Comparison of ENCODE assay signal across 8 mouse cellular contexts in genomic region chrX:52164738-52165554, GRCm38 (mm10). TPM values are rescaled to one million over a fixed set of nuclear protein-coding genes. Genes with fewer than 3 reads are reported as not detected.
A peak's percentile ranks its signal among the peaks of the same experiment; 100 is the strongest.
DNase-seq lines count a peak whose midpoint lies in the region; ATAC-seq and TF ChIP-seq lines count a peak whose summit lies in the region.

Gene Gpc4, minus strand, starts transcription at chrX:52165252.

- no peaks in the 10 kb centered on the region for H3K9me3 ChIP-seq in ES-E14 (ENCODE audit: control insufficient read depth, insufficient read depth, low read depth, low read length)
- H3K9me3 ChIP-seq in forebrain, embryonic 12.5 days = no peaks in the 10 kb centered on the region
- no peaks in the 10 kb centered on the region for H3K9me3 ChIP-seq in heart, postnatal 0 days (replicated peaks; ENCODE audit: control insufficient read depth, low read length)
- H3K9me3 ChIP-seq in liver, embryonic 16.5 days (replicated peaks; ENCODE audit: control insufficient read depth, low read length) = no peaks in the 10 kb centered on the region
- H3K9me3 ChIP-seq in neural tube, embryonic 15.5 days (replicated peaks) = no peaks in the 10 kb centered on the region

- WGBS in forebrain, embryonic 12.5 days = 21% methylated on average over 47 of the region's 76 CpGs
- WGBS in heart, postnatal 0 days = 16% methylated on average over 40 of the region's 76 CpGs
- 18% methylated on average over 58 of the region's 76 CpGs for WGBS in liver, embryonic 16.5 days (ENCODE audit: insufficient replicate concordance)
- WGBS in neural tube, embryonic 15.5 days = 14% methylated on average over 42 of the region's 76 CpGs

- peak; percentile 93 for ATAC-seq in forebrain, embryonic 12.5 days (ENCODE audit: low FRiP score)
- peak; percentile 91 for ATAC-seq in heart, postnatal 0 days (ENCODE audit: insufficient read depth, low read depth)
- ATAC-seq in liver, embryonic 16.5 days (ENCODE audit: low read depth) = peak; percentile 86
- peak; percentile 89 for ATAC-seq in neural tube, embryonic 15.5 days (ENCODE audit: low FRiP score)

- peak within 1 kb of the TSS; percentile 63 for H3K4me2 ChIP-seq in forebrain, embryonic 12.5 days
- H3K4me2 ChIP-seq in heart, postnatal 0 days (ENCODE audit: low read depth, low read length) = peak within 1 kb of the TSS; percentile 78
- peak within 1 kb of the TSS; percentile 80 for H3K4me2 ChIP-seq in liver, embryonic 16.5 days (ENCODE audit: low read depth, low read length)
- H3K4me2 ChIP-seq in neural tube, embryonic 15.5 days = peak within 1 kb of the TSS; percentile 78

- H3K4me3 ChIP-seq in ES-E14 (ENCODE audit: insufficient read depth in 1 of 2, low read depth in 1 of 2, low read length in 2 of 2, poor library complexity in 1 of 2, severe bottlenecking in 1 of 2) = peak within 1 kb of the TSS; percentile 70 to 72
- H3K4me3 ChIP-seq in forebrain, embryonic 12.5 days (replicated peaks) = peak within 1 kb of the TSS; percentile 57
- peak within 1 kb of the TSS; percentile 58 for H3K4me3 ChIP-seq in heart, postnatal 0 days (ENCODE audit: low read depth, low read length)
- peak within 1 kb of the TSS; percentile 64 for H3K4me3 ChIP-seq in liver, embryonic 16.5 days (ENCODE audit: low read depth, low read length)
- H3K4me3 ChIP-seq in neural tube, embryonic 15.5 days (replicated peaks) = peak within 1 kb of the TSS; percentile 50

- DNase-seq in ES-E14 (ENCODE audit: low read depth, low spot score) = no peak
- peak; percentile 89 for DNase-seq in brain, embryonic 14.5 days (ENCODE audit: low read depth)
- peak; percentile 74 for DNase-seq in heart, postnatal 0 days (ENCODE audit: low spot score)
- peak; percentile 81 to 91 for DNase-seq in kidney, postnatal 25 days
- DNase-seq in urinary bladder, postnatal 14 days (ENCODE audit: low spot score) = peak; percentile 78

- no peaks in the 10 kb centered on the region; the same call in 1 of the 2 replicates for H3K27me3 ChIP-seq in forebrain, embryonic 12.5 days
- no peaks in the 10 kb centered on the region for H3K27me3 ChIP-seq in heart, postnatal 0 days (ENCODE audit: control insufficient read depth, insufficient read depth, low read length)
- H3K27me3 ChIP-seq in liver, embryonic 16.5 days (ENCODE audit: control insufficient read depth, insufficient read depth, low read depth, low read length) = peaks cover 18% of the 10 kb centered on the region
- peaks cover 4% of the 10 kb centered on the region; the same call in 1 of the 2 replicates for H3K27me3 ChIP-seq in neural tube, embryonic 15.5 days (replicated peaks)

- peak; percentile 28; the same call in 1 of the 2 replicates for TF ChIP-seq CTCF in brain, embryonic 14.5 days (IDR thresholded peaks at IDR 0.05; ENCODE audit: borderline replicate concordance, extremely low read depth, insufficient read depth, insufficient read length)
- no peak for TF ChIP-seq CTCF in heart, postnatal 0 days (IDR thresholded peaks at IDR 0.05; ENCODE audit: low read depth)

- no peak for TF ChIP-seq EP300 in heart, postnatal 0 days (IDR thresholded peaks at IDR 0.05; ENCODE audit: low read depth)

- H3K27ac ChIP-seq in ES-E14 (ENCODE audit: insufficient read depth, low read depth, low read length, poor library complexity, severe bottlenecking) = peak within 1 kb of the TSS; percentile 37; the same call in 1 of the 2 replicates
- peak within 1 kb of the TSS; percentile 77 for H3K27ac ChIP-seq in forebrain, embryonic 12.5 days
- H3K27ac ChIP-seq in heart, postnatal 0 days (ENCODE audit: low read depth) = peak within 1 kb of the TSS; percentile 86
- peak within 1 kb of the TSS; percentile 33; the same call in 1 of the 2 replicates for H3K27ac ChIP-seq in liver, embryonic 16.5 days (ENCODE audit: low read length)
- 0 out of 2 replicates have a peak within 1 kb of the TSS, but pooled peaks have one; percentile 23 for H3K27ac ChIP-seq in neural tube, embryonic 15.5 days (replicated peaks)

- no peaks in the 10 kb centered on the region; the same call in 1 of the 2 replicates for H3K36me3 ChIP-seq in ES-E14 (ENCODE audit: control insufficient read depth, insufficient read depth, low read length, poor library complexity, severe bottlenecking)
- no peaks in the 10 kb centered on the region for H3K36me3 ChIP-seq in forebrain, embryonic 12.5 days (replicated peaks)
- H3K36me3 ChIP-seq in heart, postnatal 0 days (replicated peaks; ENCODE audit: control insufficient read depth, insufficient read depth, low read length) = no peaks in the 10 kb centered on the region
- H3K36me3 ChIP-seq in liver, embryonic 16.5 days (ENCODE audit: control insufficient read depth, insufficient read depth) = no peaks in the 10 kb centered on the region
- H3K36me3 ChIP-seq in neural tube, embryonic 15.5 days = no peaks in the 10 kb centered on the region

- H3K9ac ChIP-seq in ES-E14 (ENCODE audit: insufficient read depth, low read depth, low read length, poor library complexity, severe bottlenecking) = peak within 1 kb of the TSS; percentile 81
- H3K9ac ChIP-seq in forebrain, embryonic 12.5 days = peak within 1 kb of the TSS; percentile 77
- peak within 1 kb of the TSS; percentile 76 for H3K9ac ChIP-seq in heart, postnatal 0 days (replicated peaks; ENCODE audit: low read depth, low read length)
- H3K9ac ChIP-seq in liver, embryonic 16.5 days (ENCODE audit: low read depth, low read length) = peak within 1 kb of the TSS; percentile 64
- peak within 1 kb of the TSS; percentile 44 for H3K9ac ChIP-seq in neural tube, embryonic 15.5 days (replicated peaks)

- peaks cover 3 to 6% of the 10 kb centered on the region in 2 experiments; a peak in 2 of 4 replicates for H3K4me1 ChIP-seq in ES-E14 (ENCODE audit: control insufficient read depth in 2 of 2, insufficient read depth in 2 of 2, low read length in 2 of 2, poor library complexity in 1 of 2)
- peaks cover 8% of the 10 kb centered on the region; the same call in 1 of the 2 replicates for H3K4me1 ChIP-seq in forebrain, embryonic 12.5 days
- no peaks in the 10 kb centered on the region for H3K4me1 ChIP-seq in heart, postnatal 0 days (ENCODE audit: control insufficient read depth, insufficient read depth)
- no peaks in the 10 kb centered on the region; the same call in 1 of the 2 replicates for H3K4me1 ChIP-seq in liver, embryonic 16.5 days (ENCODE audit: control insufficient read depth, low read depth, low read length)
- peaks cover 8% of the 10 kb centered on the region for H3K4me1 ChIP-seq in neural tube, embryonic 15.5 days

- in situ Hi-C loops in ES-E14 (cut with MboI; ENCODE audit: low sequenced_read_pairs in 2 of 2, unreplicated experiment in 2 of 2) = no loop called here

- TF ChIP-seq POLR2A in brain, embryonic 14.5 days (IDR thresholded peaks at IDR 0.05; ENCODE audit: borderline replicate concordance, extremely low read depth, insufficient read depth, insufficient read length, poor library complexity, severe bottlenecking) = peak; percentile 33; the same call in 1 of the 2 replicates

TF ChIP-seq in ES-E14, 5 proteins besides CTCF, POLR2A, EP300 and RAD21:
- no peak for TF ChIP-seq CHD2 (IDR thresholded peaks at IDR 0.05; ENCODE audit: low read depth, low read length)
- no peak for TF ChIP-seq HCFC1 (IDR thresholded peaks at IDR 0.05; ENCODE audit: borderline replicate concordance, insufficient read depth, low read length)
- TF ChIP-seq ZNF384 (IDR thresholded peaks at IDR 0.05; ENCODE audit: low read depth, low read length) = no peak
- TF ChIP-seq ZC3H11A (IDR thresholded peaks at IDR 0.05; ENCODE audit: borderline replicate concordance, low read depth, low read length) = no peak
- TF ChIP-seq MAFK (IDR thresholded peaks at IDR 0.05; ENCODE audit: insufficient read depth, low read depth, low read length) = no peak
TF ChIP-seq in ES-E14: peak in this region for 0.

RNA-seq across cellular contexts. Expression of gene Gpc4, which starts in this region (rescaled TPM):
- 48.4 and 56.5 TPM in 2 replicates for total RNA-seq in ES-E14 (2012; rRNA removed)
- polyA plus RNA-seq in brain, embryonic 14.5 days (2012; rRNA removed) = 15.2 and 19.5 TPM in 2 replicates
- 60.4 and 74.1 TPM in 2 replicates for polyA plus RNA-seq in forebrain, embryonic 12.5 days (2016; fragmentation: Nextera tagmentation; extraction: Ambion mirVana)
- 12.0 and 19.1 TPM in 2 replicates for total RNA-seq in heart, postnatal 0 days (2014; rRNA removed; ENCODE audit: low replicate concordance)
- 33.1 and 33.9 TPM in 2 replicates for polyA plus RNA-seq in heart, postnatal 0 days (2015; fragmentation: Nextera tagmentation; extraction: Ambion mirVana)
- 5.2 and 5.4 TPM in 2 replicates for polyA plus RNA-seq in liver, embryonic 16.5 days (2015; fragmentation: Nextera tagmentation; extraction: Ambion mirVana)
- polyA plus RNA-seq in neural tube, embryonic 15.5 days (2015; fragmentation: Nextera tagmentation; extraction: Ambion mirVana) = 12.7 and 15.3 TPM in 2 replicates

Comparison
In these comparisons a context has a peak if more than half of its experiments do, and no peak if none do; other contexts are left out.
1. H3K27ac ChIP-seq: peak in every context shown above with its lines; median percentile 86 in heart, postnatal 0 days; 77 in forebrain, embryonic 12.5 days; 37 in ES-E14; 33 in liver, embryonic 16.5 days; 23 in neural tube, embryonic 15.5 days.